Mouse (Mus musculus) embryonic facial prominence, embryonic 13.5 days (tissue): ENCODE measurements around the gene Actg2. TPM values are rescaled to one million over a fixed set of nuclear protein-coding genes. Genes with fewer than 3 reads are reported as not detected.

Experiments
- ATAC-seq: fragments of 200-750 bp; cut with Nextera tagmentation; 2 replicates; pipeline ENCODE4 v1.8.0; 2017; ENCODE audit warnings: low read depth; ENCODE audit not compliant: insufficient number of reproducible peaks, insufficient read depth, low FRiP score, low TSS enrichment
- H3K27ac ChIP-seq: fragments of 300-500 bp; sonication (generic); 2 replicates; pipeline ENCODE4 v1.5.1; 2015; ENCODE audit warnings: moderate library complexity, mild to moderate bottlenecking, inconsistent platforms
- H3K27me3 ChIP-seq: fragments of 300-500 bp; sonication (generic); 2 replicates; pipeline ENCODE4 v1.6.1; 2015; ENCODE audit warnings: mild to moderate bottlenecking, inconsistent platforms
- H3K36me3 ChIP-seq: fragments of 300-500 bp; sonication (generic); 2 replicates; pipeline ENCODE4 v1.6.1; 2015; ENCODE audit warnings: mild to moderate bottlenecking, inconsistent platforms
- H3K4me1 ChIP-seq: fragments of 300-500 bp; sonication (generic); 2 replicates; pipeline ENCODE4 v1.6.1; 2015; ENCODE audit warnings: inconsistent platforms
- H3K4me2 ChIP-seq: fragments of 300-500 bp; sonication (generic); 2 replicates; pipeline ENCODE4 v1.6.1; 2015; ENCODE audit warnings: moderate library complexity, mild to moderate bottlenecking, inconsistent platforms
- H3K4me3 ChIP-seq: fragments of 300-500 bp; sonication (generic); 2 replicates; pipeline ENCODE4 v1.5.1; 2015; ENCODE audit warnings: mild to moderate bottlenecking, inconsistent platforms
- H3K9ac ChIP-seq: fragments of 300-500 bp; sonication (generic); 2 replicates; pipeline ENCODE4 v1.6.1; 2015; ENCODE audit warnings: mild to moderate bottlenecking, inconsistent platforms
- H3K9me3 ChIP-seq: fragments of 300-500 bp; sonication (generic); 2 replicates; pipeline ENCODE4 v1.6.1; 2016; ENCODE audit warnings: inconsistent platforms
- WGBS: fragments of 180-500 bp; shearing (Covaris S2); methylation state at CpG from one replicate; pipeline ENCODE4 v1.1.7; 2015; ENCODE audit warnings: mixed read lengths; 5-methylcytosine and 5-hydroxymethylcytosine counted together
- polyA plus RNA-seq: library from polyadenylated mRNA; unstranded; fragments of >200 nt; fragmentation: Nextera tagmentation; extraction: Ambion mirVana; gene quantifications from 2 replicates; pipeline ENCODE4 v1.2.1, GENCODE M21; 2015

Gene Actg2
- polyA plus RNA-seq, 1 experiment from 2014 or later, result 3.5 TPM

DNA sequence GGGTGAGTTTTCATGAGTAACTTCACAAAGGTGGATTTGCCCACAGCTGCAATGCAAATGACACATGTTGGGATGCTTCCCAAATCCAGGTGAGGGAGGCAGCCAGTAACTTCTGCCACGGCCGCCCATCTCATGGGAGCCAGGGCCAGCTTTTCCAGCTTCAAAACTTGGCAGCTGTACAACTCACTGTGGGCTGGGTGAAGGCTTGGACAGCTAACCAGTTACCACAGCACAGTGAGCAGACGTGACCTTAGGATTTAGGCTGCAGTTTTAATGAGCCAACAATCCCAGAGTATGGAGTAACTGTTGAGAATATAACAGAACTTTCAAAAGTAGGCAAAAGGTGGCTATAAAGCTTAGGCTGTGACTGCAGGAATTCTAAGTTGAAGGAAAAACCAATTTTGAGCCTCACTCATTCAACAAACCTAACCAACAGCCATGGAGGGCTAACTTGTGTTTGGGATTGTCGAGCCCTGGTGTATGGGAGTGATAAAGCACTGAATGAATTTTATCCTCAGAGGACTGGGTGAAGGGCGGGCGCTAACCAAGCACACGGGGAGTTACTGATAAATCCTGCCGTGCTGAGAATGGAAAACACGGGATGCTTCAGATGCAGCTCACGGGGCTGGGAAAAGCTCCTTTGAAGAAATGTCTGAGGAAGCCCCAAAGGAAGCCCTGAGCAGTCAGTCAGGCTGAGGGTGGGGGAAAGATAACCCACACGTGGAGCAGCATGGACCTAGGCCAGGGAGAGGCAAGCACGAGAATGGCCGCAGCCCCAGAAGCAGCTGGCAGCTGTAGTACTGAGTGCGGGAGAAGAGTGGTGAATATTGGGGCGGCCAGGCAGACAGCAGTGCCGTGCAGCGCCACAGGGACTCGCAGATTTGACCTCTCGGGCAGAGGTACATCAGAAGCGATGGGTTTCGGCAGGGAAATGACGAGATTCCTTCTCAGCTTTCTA, 39.0 kb downstream of the Actg2 start:
- no peak overlapping the region for H3K4me3 ChIP-seq
- H3K4me1 ChIP-seq, result peaks cover 17% of the 10 kb centered on the region
- H3K9ac ChIP-seq, result 0 out of 2 replicates have a peak overlapping the region, but pooled peaks have one; percentile 8
- peak overlapping the region; percentile 28; the same call in 1 of the 2 replicates for H3K27ac ChIP-seq
- H3K27me3 ChIP-seq, result no peaks in the 10 kb centered on the region
- H3K4me2 ChIP-seq, result peak overlapping the region; percentile 22; the same call in 1 of the 2 replicates
- peaks cover 30% of the 10 kb centered on the region for H3K36me3 ChIP-seq
- no peak for ATAC-seq
- WGBS, result 84% methylated on average over 22 of the region's 22 CpGs
- H3K9me3 ChIP-seq, result no peaks in the 10 kb centered on the region

DNA sequence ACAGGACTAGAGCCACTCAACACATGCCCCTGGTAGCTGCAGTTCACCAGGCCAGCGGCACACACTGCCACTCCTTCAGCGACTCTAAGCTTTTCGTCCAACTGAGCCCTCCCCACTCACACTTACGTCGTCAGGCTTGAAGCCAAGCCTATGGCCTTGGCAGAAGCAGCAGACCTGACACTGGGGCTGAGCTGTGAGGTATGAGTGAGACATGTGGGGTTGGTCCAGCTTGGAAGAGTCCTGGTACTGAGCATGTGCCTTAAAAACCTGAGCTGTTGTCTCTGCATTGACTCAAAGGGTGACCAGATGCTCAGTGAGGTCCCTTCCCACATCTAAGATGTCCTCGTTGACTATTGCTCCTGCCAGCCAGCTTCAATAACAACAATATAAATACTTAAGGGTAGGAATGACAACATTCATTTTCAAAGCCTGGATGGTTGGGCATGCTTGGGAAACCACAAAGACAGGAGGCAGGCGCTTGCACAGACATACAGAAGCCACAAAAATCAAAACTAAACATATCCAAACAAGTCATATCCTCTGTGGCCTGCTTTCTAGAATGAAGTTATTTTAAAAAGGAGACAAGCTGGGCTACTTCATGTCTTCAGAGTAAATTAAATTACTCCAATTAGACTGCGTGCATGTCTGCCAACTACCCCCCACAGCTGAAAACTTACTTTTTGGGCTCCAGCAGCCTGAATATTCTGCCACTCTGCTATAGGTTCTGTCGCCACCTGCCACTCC, 39.9 kb downstream of the Actg2 start:
- Histone ChIP-seq H3K4me1 (peaks cover 17% of the 10 kb centered on the region), H3K4me3 (no peak overlapping the region), H3K9me3 (no peaks in the 10 kb centered on the region), H3K4me2 (no peak overlapping the region), H3K27ac (peak overlapping the region; percentile 28; the same call in 1 of the 2 replicates), H3K9ac (0 out of 2 replicates have a peak overlapping the region, but pooled peaks have one; percentile 8), H3K27me3 (no peaks in the 10 kb centered on the region), H3K36me3 (peaks cover 30% of the 10 kb centered on the region)
- ATAC-seq, result no peak
- 73% methylated on average over 9 of the region's 9 CpGs for WGBS

DNA sequence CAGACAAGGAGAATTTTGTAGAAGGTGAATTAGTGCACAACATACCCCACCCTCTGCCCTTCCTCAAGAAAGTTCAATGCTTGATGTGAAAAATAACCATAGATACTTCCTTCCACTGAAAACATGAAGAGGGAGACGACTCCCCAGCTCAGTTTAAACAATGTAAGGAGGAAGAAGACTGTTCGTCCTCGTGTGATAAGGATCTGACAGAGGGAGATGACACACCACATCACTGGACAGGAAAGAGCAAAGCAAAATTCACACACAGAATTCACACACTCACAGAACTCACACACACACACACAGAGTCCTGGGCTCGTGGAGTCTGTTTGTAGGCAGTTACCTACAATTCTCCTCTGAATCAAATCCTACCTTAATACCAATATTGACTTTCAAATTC, 45.4 kb downstream of the Actg2 start:
- no peak overlapping the region for H3K4me3 ChIP-seq
- no peak overlapping the region for H3K4me2 ChIP-seq
- 68% methylated on average over 4 of the region's 4 CpGs for WGBS
- H3K9me3 ChIP-seq, result no peaks in the 10 kb centered on the region
- H3K9ac ChIP-seq, result no peak overlapping the region
- H3K27ac ChIP-seq, result no peak overlapping the region
- peaks cover 5% of the 10 kb centered on the region; the same call in 1 of the 2 replicates for H3K4me1 ChIP-seq
- ATAC-seq, result no peak
- peaks cover 70% of the 10 kb centered on the region for H3K36me3 ChIP-seq
- H3K27me3 ChIP-seq, result no peaks in the 10 kb centered on the region

DNA sequence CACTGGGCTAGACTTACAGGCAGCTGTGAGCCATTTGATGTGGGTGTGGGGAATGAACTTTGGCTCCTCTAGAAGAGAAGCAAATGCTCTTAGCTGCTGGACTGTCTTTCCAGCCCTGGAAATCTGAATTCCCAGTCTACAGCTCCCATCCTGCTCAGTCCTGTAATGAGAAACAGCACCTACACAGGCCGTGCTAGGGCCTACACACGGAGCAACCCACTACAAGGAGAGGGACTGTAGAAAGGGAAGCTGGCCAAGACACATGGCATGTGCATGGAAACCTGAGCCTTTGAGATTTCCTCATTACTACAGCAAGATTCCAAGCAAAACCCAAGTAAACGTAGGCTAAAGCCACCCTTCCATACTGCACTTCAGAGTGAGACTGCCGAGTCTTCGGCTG, 47.9 kb downstream of the Actg2 start:
- ATAC-seq, result no peak
- H3K4me3 ChIP-seq, result no peak overlapping the region
- no peaks in the 10 kb centered on the region for H3K9me3 ChIP-seq
- peaks cover 75% of the 10 kb centered on the region for H3K36me3 ChIP-seq
- WGBS, result 66% methylated on average over 5 of the region's 5 CpGs
- no peak overlapping the region for H3K9ac ChIP-seq
- H3K27me3 ChIP-seq, result no peaks in the 10 kb centered on the region
- peaks cover 5% of the 10 kb centered on the region; the same call in 1 of the 2 replicates for H3K4me1 ChIP-seq
- no peak overlapping the region for H3K27ac ChIP-seq
- no peak overlapping the region for H3K4me2 ChIP-seq

DNA sequence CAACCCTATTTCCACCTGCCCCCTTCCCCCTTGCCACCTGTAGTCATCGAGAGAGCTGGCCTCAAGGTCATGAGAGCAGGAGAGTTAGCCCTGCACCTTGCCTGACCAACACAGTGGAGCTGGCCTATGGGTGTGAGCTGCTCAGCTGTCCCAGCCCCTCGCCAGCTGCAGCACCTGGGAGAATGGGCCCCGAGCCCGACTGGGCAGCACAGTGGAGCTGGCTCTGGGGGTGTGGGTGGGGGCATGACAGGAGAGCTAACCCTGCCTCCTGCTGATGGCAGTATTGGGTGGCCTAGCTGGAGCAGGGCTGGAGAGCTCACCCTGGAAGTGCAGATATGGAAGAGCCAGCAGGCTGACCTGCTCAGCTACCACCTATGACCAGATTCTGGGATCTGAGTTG, 48.8 kb downstream of the Actg2 start:
- Histone ChIP-seq H3K9ac (no peak overlapping the region), H3K4me3 (no peak overlapping the region), H3K36me3 (peaks cover 80% of the 10 kb centered on the region), H3K4me2 (no peak overlapping the region), H3K27ac (no peak overlapping the region), H3K4me1 (peaks cover 5% of the 10 kb centered on the region; the same call in 1 of the 2 replicates), H3K27me3 (no peaks in the 10 kb centered on the region), H3K9me3 (no peaks in the 10 kb centered on the region)
- 91% methylated on average over 4 of the region's 4 CpGs for WGBS
- ATAC-seq, result no peak

GRCm38 (mm10) chr6:83485854-83486253, 50.2 kb downstream of the Actg2 start:
- Histone ChIP-seq H3K27me3 (no peaks in the 10 kb centered on the region), H3K4me1 (peaks cover 5% of the 10 kb centered on the region; the same call in 1 of the 2 replicates), H3K27ac (no peak overlapping the region), H3K4me3 (no peak overlapping the region), H3K36me3 (peaks cover 95% of the 10 kb centered on the region), H3K4me2 (no peak overlapping the region), H3K9ac (no peak overlapping the region), H3K9me3 (no peaks in the 10 kb centered on the region)
- no peak for ATAC-seq
- WGBS, result 53% methylated on average over 4 of the region's 4 CpGs

- H3K4me1 ChIP-seq, result peaks cover 5% of the 10 kb centered on the region; the same call in 1 of the 2 replicates
- H3K4me2 ChIP-seq, result no peak overlapping the region
- H3K27me3 ChIP-seq, result no peaks in the 10 kb centered on the region
- H3K27ac ChIP-seq, result no peak overlapping the region
- H3K4me3 ChIP-seq, result no peak overlapping the region
- 89% methylated on average over 7 of the region's 7 CpGs for WGBS
- no peak for ATAC-seq
- H3K36me3 ChIP-seq, result peaks cover 93% of the 10 kb centered on the region
- H3K9ac ChIP-seq, result no peak overlapping the region
- no peaks in the 10 kb centered on the region for H3K9me3 ChIP-seq
Observed at GRCm38 (mm10) chr6:83483776-83484175, 52.3 kb downstream of the Actg2 start.

DNA sequence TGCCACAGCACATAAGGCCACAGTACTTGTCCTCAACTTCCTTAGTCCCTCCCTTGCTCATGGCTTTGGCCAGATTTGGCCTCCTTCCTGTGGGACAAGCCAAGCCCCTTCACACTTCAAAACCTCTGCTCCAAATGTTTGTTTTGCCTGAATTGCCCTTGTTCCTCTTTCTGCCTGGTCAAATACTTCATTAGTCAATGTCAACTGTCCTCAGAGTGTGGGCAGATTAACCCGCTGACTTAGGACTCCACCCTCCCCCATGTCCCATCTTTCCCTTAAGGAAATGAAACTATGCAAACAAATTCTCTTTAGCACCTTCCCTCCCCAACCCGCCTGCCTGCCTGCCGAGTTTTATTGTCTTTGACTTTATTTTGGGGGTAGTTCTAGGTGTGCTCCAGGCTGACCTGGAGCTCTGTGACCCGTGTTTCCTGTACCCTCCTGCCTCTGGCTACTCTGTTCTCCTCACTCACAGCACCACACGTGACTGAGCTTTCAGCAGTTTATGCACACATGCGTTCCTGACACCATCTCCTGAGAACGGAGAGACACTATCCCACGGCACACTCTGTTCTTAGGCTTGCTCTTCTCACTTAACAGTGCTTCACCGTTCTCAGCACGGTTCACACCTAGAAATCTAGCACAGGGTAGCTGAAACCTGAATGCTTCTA, 53.5 kb downstream of the Actg2 start:
- 82% methylated on average over 10 of the region's 10 CpGs for WGBS
- Histone ChIP-seq H3K4me2 (no peak overlapping the region), H3K4me1 (no peaks in the 10 kb centered on the region), H3K36me3 (peaks cover 90% of the 10 kb centered on the region), H3K4me3 (no peak overlapping the region), H3K27ac (no peak overlapping the region), H3K9ac (no peak overlapping the region), H3K9me3 (no peaks in the 10 kb centered on the region), H3K27me3 (no peaks in the 10 kb centered on the region)
- ATAC-seq, result no peak

DNA sequence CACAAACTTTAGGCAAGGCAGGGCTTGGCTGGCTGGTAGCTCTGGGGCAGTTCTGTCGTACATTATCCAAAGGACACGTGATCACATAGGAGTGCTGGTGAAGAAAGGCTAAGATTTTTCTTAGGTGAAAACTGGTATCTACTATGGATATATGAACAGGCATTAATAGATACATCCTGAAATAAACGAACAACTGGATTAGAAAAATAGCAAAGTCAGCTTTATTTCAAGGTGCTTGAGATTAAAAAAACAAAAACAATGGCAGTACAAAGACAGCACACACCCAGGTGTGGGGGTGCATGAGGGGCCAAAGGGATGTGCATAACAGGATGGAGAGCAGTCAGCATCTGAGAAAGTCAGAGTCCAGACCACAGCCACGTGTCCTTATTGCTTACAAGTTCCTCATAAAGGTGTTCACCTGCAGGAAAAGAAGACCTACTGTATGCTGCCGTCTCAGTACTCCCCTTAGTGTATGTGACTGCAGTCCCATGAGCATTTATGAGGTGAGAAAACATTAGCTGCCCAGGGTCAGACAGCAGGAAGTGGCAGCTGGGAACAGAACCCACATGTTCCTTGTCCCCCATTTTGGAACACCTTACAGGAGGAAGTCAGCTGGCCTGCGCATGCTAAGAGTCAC, 55.9 kb downstream of the Actg2 start:
- no peak for ATAC-seq
- H3K4me3 ChIP-seq, result no peak overlapping the region
- no peak overlapping the region for H3K27ac ChIP-seq
- 87% methylated on average over 6 of the region's 6 CpGs for WGBS
- peaks cover 72% of the 10 kb centered on the region for H3K36me3 ChIP-seq
- H3K9ac ChIP-seq, result no peak overlapping the region
- no peaks in the 10 kb centered on the region for H3K9me3 ChIP-seq
- H3K4me1 ChIP-seq, result no peaks in the 10 kb centered on the region
- no peak overlapping the region for H3K4me2 ChIP-seq
- no peaks in the 10 kb centered on the region for H3K27me3 ChIP-seq

GRCm38 (mm10) chr6:83479193-83479592, 56.9 kb downstream of the Actg2 start:
- no peaks in the 10 kb centered on the region for H3K27me3 ChIP-seq
- H3K4me1 ChIP-seq, result no peaks in the 10 kb centered on the region
- no peaks in the 10 kb centered on the region for H3K9me3 ChIP-seq
- H3K27ac ChIP-seq, result no peak overlapping the region
- no peak overlapping the region for H3K4me3 ChIP-seq
- H3K36me3 ChIP-seq, result peaks cover 62% of the 10 kb centered on the region
- ATAC-seq, result no peak
- H3K9ac ChIP-seq, result no peak overlapping the region
- H3K4me2 ChIP-seq, result no peak overlapping the region
- 80% methylated on average over 2 of the region's 2 CpGs for WGBS

DNA sequence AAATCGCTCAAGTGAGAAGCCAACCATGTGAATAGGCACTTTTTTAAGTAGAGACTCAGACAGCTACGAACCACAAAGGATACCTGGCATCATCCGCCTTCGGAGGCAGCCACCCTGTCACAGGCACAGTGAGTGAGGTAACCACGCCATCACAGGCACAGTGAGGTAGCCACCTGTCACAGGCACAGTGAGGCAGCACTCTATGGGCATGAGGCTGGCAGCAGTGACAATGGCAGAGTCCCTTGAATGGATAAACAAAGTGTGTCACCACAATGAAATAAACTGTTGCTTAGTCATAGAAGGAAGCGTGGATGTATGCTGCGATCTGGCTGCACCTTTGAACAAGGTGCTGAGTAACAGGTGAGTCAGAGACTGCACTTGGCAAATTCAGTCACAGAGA, 57.4 kb downstream of the Actg2 start:
- Histone ChIP-seq H3K27ac (no peak overlapping the region), H3K9ac (no peak overlapping the region), H3K27me3 (no peaks in the 10 kb centered on the region), H3K4me1 (no peaks in the 10 kb centered on the region), H3K4me3 (no peak overlapping the region), H3K4me2 (no peak overlapping the region), H3K9me3 (no peaks in the 10 kb centered on the region), H3K36me3 (peaks cover 56% of the 10 kb centered on the region)
- WGBS, result 94% methylated on average over 7 of the region's 7 CpGs
- no peak for ATAC-seq
